Mouse (Mus musculus): ENCODE data around the gene Lbh. TPM values are rescaled to one million over a fixed set of nuclear protein-coding genes. Genes with fewer than 3 reads are reported as not detected.

The Lbh gene
- polyA plus RNA-seq, 1 experiment, result 4.9 TPM

- Histone ChIP-seq H3K36me3 (ENCODE audit: control insufficient read depth, insufficient read depth, low read length, poor library complexity, severe bottlenecking) (no peaks in the 10 kb centered on the region), H3K4me3 (ENCODE audit: low read depth, low read length) (no peak overlapping the region), H3K27me3 (ENCODE audit: control insufficient read depth, insufficient read depth, low read length, poor library complexity, severe bottlenecking) (no peaks in the 10 kb centered on the region), H3K27ac (ENCODE audit: insufficient read depth, low read length) (no peak overlapping the region), H3K9ac (ENCODE audit: low read depth, poor library complexity, severe bottlenecking) (no peak overlapping the region), H3K4me1 (ENCODE audit: control insufficient read depth, insufficient read depth, low read length) (no peaks in the 10 kb centered on the region), H3K9me3 (replicated peaks; ENCODE audit: control insufficient read depth, insufficient read depth, low read length, poor library complexity, severe bottlenecking) (no peaks in the 10 kb centered on the region)
- TF ChIP-seq POLR2A (IDR thresholded peaks at IDR 0.05; ENCODE audit: insufficient read depth, low read length) (no peak), EP300 (IDR thresholded peaks at IDR 0.05; ENCODE audit: insufficient read depth, low read depth, low read length) (no peak), CTCF (IDR thresholded peaks at IDR 0.05; ENCODE audit: low read depth, low read length) (no peak)
These were observed 44.0 kb downstream of the Lbh start for GRCm38 (mm10) chr17:72961953-72962630.

GRCm38 (mm10) chr17:72965687-72966086 lies 47.6 kb downstream of the Lbh start:
- Histone ChIP-seq H3K27me3 (ENCODE audit: control insufficient read depth, insufficient read depth, low read length, poor library complexity, severe bottlenecking) (no peaks in the 10 kb centered on the region; the same call in 1 of the 2 replicates), H3K4me1 (ENCODE audit: control insufficient read depth, insufficient read depth, low read length) (no peaks in the 10 kb centered on the region), H3K27ac (ENCODE audit: insufficient read depth, low read length) (no peak overlapping the region), H3K9ac (ENCODE audit: low read depth, poor library complexity, severe bottlenecking) (no peak overlapping the region), H3K36me3 (ENCODE audit: control insufficient read depth, insufficient read depth, low read length, poor library complexity, severe bottlenecking) (no peaks in the 10 kb centered on the region), H3K4me3 (ENCODE audit: low read depth, low read length) (no peak overlapping the region), H3K9me3 (replicated peaks; ENCODE audit: control insufficient read depth, insufficient read depth, low read length, poor library complexity, severe bottlenecking) (no peaks in the 10 kb centered on the region)
- no peak for TF ChIP-seq EP300 (IDR thresholded peaks at IDR 0.05; ENCODE audit: insufficient read depth, low read depth, low read length)
- TF ChIP-seq POLR2A (IDR thresholded peaks at IDR 0.05; ENCODE audit: insufficient read depth, low read length), result no peak
- no peak for TF ChIP-seq CTCF (IDR thresholded peaks at IDR 0.05; ENCODE audit: low read depth, low read length)

GRCm38 (mm10) chr17:72966091-72966531 lies 48.0 kb downstream of the Lbh start:
- H3K27me3 ChIP-seq (ENCODE audit: control insufficient read depth, insufficient read depth, low read length, poor library complexity, severe bottlenecking), result no peaks in the 10 kb centered on the region; the same call in 1 of the 2 replicates
- no peak overlapping the region for H3K4me3 ChIP-seq (ENCODE audit: low read depth, low read length)
- no peak overlapping the region for H3K9ac ChIP-seq (ENCODE audit: low read depth, poor library complexity, severe bottlenecking)
- no peaks in the 10 kb centered on the region for H3K4me1 ChIP-seq (ENCODE audit: control insufficient read depth, insufficient read depth, low read length)
- no peaks in the 10 kb centered on the region for H3K36me3 ChIP-seq (ENCODE audit: control insufficient read depth, insufficient read depth, low read length, poor library complexity, severe bottlenecking)
- no peak overlapping the region for H3K27ac ChIP-seq (ENCODE audit: insufficient read depth, low read length)
- no peak for TF ChIP-seq CTCF (IDR thresholded peaks at IDR 0.05; ENCODE audit: low read depth, low read length)
- TF ChIP-seq POLR2A (IDR thresholded peaks at IDR 0.05; ENCODE audit: insufficient read depth, low read length), result no peak
- no peak for TF ChIP-seq EP300 (IDR thresholded peaks at IDR 0.05; ENCODE audit: insufficient read depth, low read depth, low read length)
- H3K9me3 ChIP-seq (replicated peaks; ENCODE audit: control insufficient read depth, insufficient read depth, low read length, poor library complexity, severe bottlenecking), result no peaks in the 10 kb centered on the region

GRCm38 (mm10) chr17:72966878-72967277 lies 48.8 kb downstream of the Lbh start:
- Histone ChIP-seq H3K9ac (ENCODE audit: low read depth, poor library complexity, severe bottlenecking) (no peak overlapping the region), H3K36me3 (ENCODE audit: control insufficient read depth, insufficient read depth, low read length, poor library complexity, severe bottlenecking) (no peaks in the 10 kb centered on the region), H3K27me3 (ENCODE audit: control insufficient read depth, insufficient read depth, low read length, poor library complexity, severe bottlenecking) (no peaks in the 10 kb centered on the region; the same call in 1 of the 2 replicates), H3K9me3 (replicated peaks; ENCODE audit: control insufficient read depth, insufficient read depth, low read length, poor library complexity, severe bottlenecking) (no peaks in the 10 kb centered on the region), H3K4me1 (ENCODE audit: control insufficient read depth, insufficient read depth, low read length) (no peaks in the 10 kb centered on the region), H3K27ac (ENCODE audit: insufficient read depth, low read length) (no peak overlapping the region), H3K4me3 (ENCODE audit: low read depth, low read length) (no peak overlapping the region)
- no peak for TF ChIP-seq EP300 (IDR thresholded peaks at IDR 0.05; ENCODE audit: insufficient read depth, low read depth, low read length)
- TF ChIP-seq POLR2A (IDR thresholded peaks at IDR 0.05; ENCODE audit: insufficient read depth, low read length), result no peak
- no peak for TF ChIP-seq CTCF (IDR thresholded peaks at IDR 0.05; ENCODE audit: low read depth, low read length)

- no peak overlapping the region for H3K4me3 ChIP-seq (ENCODE audit: low read depth, low read length)
- TF ChIP-seq CTCF (IDR thresholded peaks at IDR 0.05; ENCODE audit: low read depth, low read length) (no peak), EP300 (IDR thresholded peaks at IDR 0.05; ENCODE audit: insufficient read depth, low read depth, low read length) (no peak), POLR2A (IDR thresholded peaks at IDR 0.05; ENCODE audit: insufficient read depth, low read length) (no peak)
- no peaks in the 10 kb centered on the region; the same call in 1 of the 2 replicates for H3K27me3 ChIP-seq (ENCODE audit: control insufficient read depth, insufficient read depth, low read length, poor library complexity, severe bottlenecking)
- H3K36me3 ChIP-seq (ENCODE audit: control insufficient read depth, insufficient read depth, low read length, poor library complexity, severe bottlenecking), result no peaks in the 10 kb centered on the region
- no peaks in the 10 kb centered on the region for H3K4me1 ChIP-seq (ENCODE audit: control insufficient read depth, insufficient read depth, low read length)
- no peak overlapping the region for H3K27ac ChIP-seq (ENCODE audit: insufficient read depth, low read length)
- no peak overlapping the region for H3K9ac ChIP-seq (ENCODE audit: low read depth, poor library complexity, severe bottlenecking)
- no peaks in the 10 kb centered on the region for H3K9me3 ChIP-seq (replicated peaks; ENCODE audit: control insufficient read depth, insufficient read depth, low read length, poor library complexity, severe bottlenecking)
These were observed 49.5 kb downstream of the Lbh start for GRCm38 (mm10) chr17:72967371-72968175.

- no peaks in the 10 kb centered on the region; the same call in 1 of the 2 replicates for H3K27me3 ChIP-seq (ENCODE audit: control insufficient read depth, insufficient read depth, low read length, poor library complexity, severe bottlenecking)
- H3K4me3 ChIP-seq (ENCODE audit: low read depth, low read length), result no peak overlapping the region
- no peaks in the 10 kb centered on the region for H3K4me1 ChIP-seq (ENCODE audit: control insufficient read depth, insufficient read depth, low read length)
- no peak overlapping the region for H3K9ac ChIP-seq (ENCODE audit: low read depth, poor library complexity, severe bottlenecking)
- no peaks in the 10 kb centered on the region for H3K36me3 ChIP-seq (ENCODE audit: control insufficient read depth, insufficient read depth, low read length, poor library complexity, severe bottlenecking)
- H3K27ac ChIP-seq (ENCODE audit: insufficient read depth, low read length), result no peak overlapping the region
- no peaks in the 10 kb centered on the region for H3K9me3 ChIP-seq (replicated peaks; ENCODE audit: control insufficient read depth, insufficient read depth, low read length, poor library complexity, severe bottlenecking)
- no peak for TF ChIP-seq EP300 (IDR thresholded peaks at IDR 0.05; ENCODE audit: insufficient read depth, low read depth, low read length)
- no peak for TF ChIP-seq CTCF (IDR thresholded peaks at IDR 0.05; ENCODE audit: low read depth, low read length)
- TF ChIP-seq POLR2A (IDR thresholded peaks at IDR 0.05; ENCODE audit: insufficient read depth, low read length), result no peak
These were observed 50.6 kb downstream of the Lbh start for GRCm38 (mm10) chr17:72968666-72969065.

Measured in ES-Bruce4 (cell line).